Mouse (Mus musculus) kidney, postnatal 10 days (tissue): Measurements from ENCODE around the gene Furin.
A peak's percentile ranks its signal among the peaks of the same experiment; 100 is the strongest.

Experiments used
- DNase-seq: peaks from one replicate; pipeline ENCODE4 v3.0.0; 2021; ENCODE audit warnings: mixed read lengths

Gene Furin

GRCm38 (mm10) chr7:80371041-80371751 lies 34.0 kb downstream of the Furin start, which contains the start of gene Man2a2:
Gene Man2a2 (minus strand): TSS chr7:80371375.
- peak; percentile 91 for DNase-seq

GRCm38 (mm10) chr7:80370649-80371040 lies 34.6 kb downstream of the Furin start:
- DNase-seq = peak; percentile 87

GRCm38 (mm10) chr7:80369967-80370431 lies 35.2 kb downstream of the Furin start:
- no peak for DNase-seq

DNA sequence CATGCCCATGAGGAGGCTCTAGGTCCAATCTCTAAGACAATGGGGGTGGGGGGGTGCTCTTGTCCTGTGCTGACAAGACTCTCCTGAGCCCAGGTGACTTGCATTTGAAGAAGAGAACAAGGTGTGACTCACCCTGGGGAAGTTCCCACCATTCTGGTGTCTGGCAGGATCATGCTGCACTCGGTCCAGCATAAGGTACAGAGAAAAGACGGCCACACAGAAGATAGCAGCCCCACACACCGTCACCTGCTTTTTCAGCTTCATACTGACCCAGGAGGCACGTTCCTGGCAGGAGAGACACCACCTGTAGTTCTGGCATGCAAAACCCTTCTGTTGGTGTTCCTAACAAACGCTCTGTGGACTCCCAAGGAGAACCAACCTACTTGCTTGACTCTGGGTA lies 35.8 kb downstream of the Furin start:
- DNase-seq = no peak

DNA sequence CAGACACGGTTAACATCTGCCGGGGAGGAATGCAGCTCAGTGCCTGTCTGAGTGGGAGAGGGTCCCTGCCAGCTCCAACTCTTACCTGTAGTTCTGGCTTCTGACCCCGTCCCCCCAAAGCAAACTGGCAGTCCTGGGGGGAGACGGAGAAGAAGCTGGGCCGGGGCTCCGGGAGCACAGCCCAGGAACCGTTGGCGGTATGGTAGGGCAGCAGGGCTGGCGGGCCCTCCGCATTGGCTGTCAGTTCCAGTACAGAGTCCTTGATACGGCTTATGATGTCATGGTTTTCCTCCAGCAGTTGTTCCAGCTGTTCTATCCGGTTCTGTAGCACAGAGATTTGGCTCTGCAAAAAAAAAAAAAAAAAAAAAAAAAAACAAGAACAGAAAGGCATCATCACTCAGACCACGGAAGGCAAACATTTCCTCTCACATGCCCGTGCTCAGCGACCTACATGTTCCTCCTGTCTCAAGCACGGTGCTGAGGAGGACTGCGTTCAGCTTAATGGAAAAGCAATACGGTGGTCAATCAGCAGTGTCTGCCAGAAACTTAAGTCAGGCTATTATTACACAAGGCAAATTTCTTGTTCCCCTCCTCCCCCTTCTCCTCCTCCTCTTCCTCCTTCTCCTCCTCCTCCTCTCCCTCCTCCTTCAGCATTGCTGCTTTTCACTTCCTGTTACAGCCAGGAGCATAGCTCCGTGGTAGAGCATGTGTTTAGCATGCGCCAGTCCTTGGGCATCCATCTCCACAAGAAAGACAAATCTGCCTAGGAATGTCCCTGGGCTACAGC lies 36.4 kb downstream of the Furin start:
- DNase-seq = no peak

DNA sequence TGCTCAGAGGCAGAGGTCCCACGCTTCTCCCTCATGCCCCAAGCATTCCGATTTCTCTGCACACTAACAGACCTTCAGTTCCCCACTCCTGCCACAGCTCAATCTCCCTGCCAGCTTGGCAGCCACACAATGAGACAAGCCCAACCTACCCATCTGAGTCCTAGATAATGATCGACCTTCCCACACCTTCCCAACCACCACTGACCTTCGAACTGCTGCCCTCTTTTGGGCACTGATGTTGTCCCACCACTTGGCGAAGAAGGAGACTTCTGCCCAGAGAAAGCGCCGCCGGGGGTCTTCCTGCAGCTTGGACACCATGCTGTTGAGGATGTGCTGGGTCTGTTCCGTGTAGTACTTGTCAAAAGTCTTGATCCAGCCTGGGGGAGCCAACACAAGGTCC lies 37.2 kb downstream of the Furin start:
- no peak for DNase-seq

DNA sequence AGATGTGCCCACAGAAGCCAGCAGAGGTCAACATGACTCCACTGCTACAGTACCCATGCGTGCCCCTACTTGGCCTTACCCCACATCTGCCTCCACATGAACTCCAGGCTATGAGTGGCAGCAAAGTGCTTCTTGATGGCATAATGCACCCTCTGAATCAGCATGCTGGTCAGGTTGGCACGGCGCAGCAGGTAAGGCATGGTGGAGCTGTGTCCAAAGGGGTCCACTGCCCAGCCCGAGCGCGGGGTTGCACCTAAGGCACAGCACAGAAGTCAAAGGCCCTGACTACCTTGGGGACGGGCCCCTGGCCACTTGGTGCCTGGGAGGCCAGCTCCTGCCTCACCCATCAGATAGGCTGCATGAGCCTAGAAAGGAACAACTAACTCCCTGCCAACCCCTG lies 38.0 kb downstream of the Furin start:
- no peak for DNase-seq

DNA sequence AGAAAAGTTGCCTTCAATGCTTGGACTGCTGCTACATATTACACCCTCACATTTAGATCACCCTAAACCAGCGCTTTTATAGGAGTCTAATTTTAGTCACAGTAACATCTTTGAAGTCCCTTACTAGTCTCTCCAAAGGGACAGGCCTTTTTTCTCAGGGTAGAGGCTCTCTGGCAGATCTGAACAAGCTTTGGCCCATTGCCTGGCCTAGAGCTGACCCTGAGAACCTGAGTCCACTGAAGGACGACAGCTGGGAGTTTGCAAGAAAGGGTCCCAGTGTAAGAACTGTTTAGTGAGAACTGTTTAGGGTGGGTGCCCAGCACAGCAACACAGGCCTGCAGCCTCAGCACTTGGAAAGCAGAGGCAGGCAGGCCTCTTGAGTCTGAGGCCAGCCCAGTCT lies 39.5 kb downstream of the Furin start:
- peak; percentile 82 for DNase-seq

- DNase-seq = no peak
Observed at GRCm38 (mm10) chr7:80360435-80360834, 44.8 kb downstream of the Furin start.

DNA sequence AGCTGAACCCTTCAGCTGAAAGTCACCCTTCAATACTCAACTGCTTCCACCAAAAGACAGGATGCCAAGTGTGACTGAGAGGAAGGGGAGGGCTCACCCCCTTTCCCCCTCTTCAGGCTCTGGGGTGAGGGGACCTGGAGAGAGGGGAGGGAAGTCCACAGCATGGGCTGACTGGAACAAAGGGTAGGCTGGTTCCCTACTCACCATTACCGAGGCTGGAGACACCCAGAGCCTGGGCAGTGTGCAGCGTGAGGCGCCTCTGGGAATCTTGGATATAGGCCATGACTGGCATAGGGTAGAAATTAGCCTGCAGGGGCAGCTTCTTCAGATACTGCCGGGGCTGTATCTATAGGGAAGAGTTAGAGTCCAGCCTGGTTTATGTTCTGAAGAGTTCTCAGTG lies 47.2 kb downstream of the Furin start:
- no peak for DNase-seq

GRCm38 (mm10) chr7:80357156-80357555 lies 48.1 kb downstream of the Furin start:
- no peak for DNase-seq

- no peak for DNase-seq
Observed at GRCm38 (mm10) chr7:80356351-80356750, 48.9 kb downstream of the Furin start.

- DNase-seq = no peak
Observed at GRCm38 (mm10) chr7:80352920-80353319, 52.3 kb downstream of the Furin start.

GRCm38 (mm10) chr7:80350808-80351207 lies 54.4 kb downstream of the Furin start:
- DNase-seq = no peak

GRCm38 (mm10) chr7:80347670-80348586 lies 57.3 kb downstream of the Furin start:
- DNase-seq = no peak

DNA sequence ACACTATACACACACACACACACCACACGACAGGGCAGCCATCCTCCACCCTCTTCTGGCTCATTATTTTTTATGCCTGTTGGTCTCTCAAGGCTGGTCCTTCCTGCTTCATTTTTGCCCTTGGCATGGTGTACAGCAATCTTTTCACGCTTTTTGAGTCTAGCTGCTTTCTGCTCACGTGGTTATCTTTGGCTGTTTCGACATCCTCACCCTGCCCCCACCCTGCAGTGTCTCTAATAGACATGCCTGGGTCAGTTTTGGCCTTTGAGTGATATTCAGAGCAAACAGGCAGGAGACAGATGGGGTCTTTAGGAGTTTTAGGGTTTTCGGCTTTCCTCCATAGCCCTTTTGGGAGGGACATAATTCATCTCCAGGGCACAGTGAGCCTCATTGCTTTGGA lies 58.4 kb downstream of the Furin start:
- no peak for DNase-seq

DNA sequence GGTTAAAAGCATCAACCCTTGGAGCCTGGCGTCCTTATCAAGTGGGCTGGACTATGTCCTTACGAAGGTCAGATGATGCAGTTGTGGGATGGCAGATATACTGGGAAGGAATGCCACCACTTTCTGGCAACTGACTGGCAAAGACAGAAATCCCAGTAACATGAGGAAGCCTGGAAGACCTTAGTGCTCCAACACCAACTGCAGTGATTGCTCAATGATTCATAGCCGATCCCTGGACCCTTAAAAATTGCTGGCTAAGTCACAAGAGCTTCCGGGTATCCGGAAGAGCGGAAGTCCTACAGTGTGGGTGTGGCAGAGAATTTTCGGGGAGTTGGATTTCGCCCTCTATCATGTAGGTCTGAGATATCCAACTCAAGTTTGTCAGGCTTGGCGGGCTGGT lies 59.1 kb downstream of the Furin start:
- DNase-seq = no peak

DNA sequence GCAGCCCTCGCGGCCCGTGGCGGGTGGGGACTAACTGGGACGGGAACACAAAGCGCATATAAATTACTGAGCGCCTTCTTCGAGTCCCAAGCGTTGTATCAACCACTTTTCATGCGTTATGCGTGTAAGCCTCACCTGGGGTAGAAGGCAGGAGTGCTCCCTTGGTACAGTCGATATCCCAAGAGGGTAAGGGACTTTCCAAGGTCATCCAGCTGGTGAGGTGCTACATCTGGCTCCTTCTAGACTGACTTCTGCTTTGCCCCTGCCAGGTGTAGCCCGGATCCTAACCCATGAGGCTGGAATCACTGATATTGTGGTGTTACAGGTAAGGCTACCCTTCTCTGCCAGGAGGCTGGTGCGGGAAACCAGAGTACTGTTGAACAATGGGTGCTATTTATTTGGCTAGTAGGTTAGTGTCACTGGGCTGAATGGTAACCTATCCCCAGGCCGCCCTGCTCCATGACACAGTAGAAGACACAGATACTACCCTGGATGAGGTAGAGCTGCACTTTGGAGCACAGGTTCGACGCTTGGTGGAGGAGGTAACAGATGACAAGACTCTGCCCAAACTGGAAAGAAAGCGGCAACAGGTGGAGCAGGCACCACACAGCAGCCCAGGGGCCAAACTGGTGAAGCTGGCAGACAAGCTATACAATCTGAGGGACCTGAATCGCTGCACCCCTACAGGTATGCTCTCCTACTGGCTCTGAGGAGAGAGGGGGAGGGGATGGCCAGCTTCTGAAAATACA lies 61.8 kb downstream of the Furin start:
- no peak for DNase-seq

- DNase-seq = peak; percentile 98
Observed at GRCm38 (mm10) chr7:80342858-80343257, 62.4 kb downstream of the Furin start, which contains the start of gene Hddc3. Gene Hddc3 (plus strand): TSS chr7:80343104.

- no peak for DNase-seq
Observed at GRCm38 (mm10) chr7:80341793-80342192, 63.4 kb downstream of the Furin start.

DNA sequence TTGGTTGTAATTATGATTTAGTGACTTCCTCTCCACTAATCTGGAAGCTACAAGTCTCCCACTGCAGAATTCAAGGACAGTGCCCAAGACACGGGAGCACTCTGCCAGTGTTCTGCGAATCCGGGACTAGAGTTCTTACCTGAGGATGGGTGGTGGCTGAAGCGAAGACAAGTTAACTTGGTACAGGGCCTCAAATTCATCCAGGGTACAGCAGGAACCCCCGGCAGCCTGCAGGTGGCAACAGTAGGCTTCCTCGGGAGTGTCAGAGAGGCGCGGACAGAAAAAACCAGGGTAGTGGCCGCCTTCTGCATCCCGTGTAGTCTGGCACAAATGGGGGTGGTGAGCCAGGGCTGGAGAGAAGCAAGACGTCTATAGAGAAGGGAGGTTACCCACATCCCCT lies 64.4 kb downstream of the Furin start, which contains the start of gene Unc45a:
Gene Unc45a (minus strand): TSS at position 213 of the 400 bp plus-strand sequence.
- peak; percentile 82 for DNase-seq
